Mouse (Mus musculus) neural tube, embryonic 12.5 days (tissue): ENCODE results near the gene Muc1. TPM values are rescaled to one million over a fixed set of nuclear protein-coding genes. Genes with fewer than 3 reads are reported as not detected.

Experiments
- ATAC-seq: fragments of 200-750 bp; cut with Nextera tagmentation; 2 replicates; pipeline ENCODE4 v1.8.0; 2017; ENCODE audit warnings: low read depth, mild to moderate bottlenecking, moderate TSS enrichment, moderate library complexity; ENCODE audit not compliant: low FRiP score
- H3K27ac ChIP-seq: fragments of 300-500 bp; sonication (generic); 2 replicates; pipeline ENCODE4 v1.5.1; 2016
- H3K27me3 ChIP-seq: fragments of 300-500 bp; sonication (generic); replicated peaks from 2 replicates; pipeline ENCODE4 v1.6.1; 2016; ENCODE audit warnings: mild to moderate bottlenecking
- H3K36me3 ChIP-seq: fragments of 300-500 bp; sonication (generic); 2 replicates; pipeline ENCODE4 v1.6.1; 2016; ENCODE audit warnings: mild to moderate bottlenecking
- H3K4me1 ChIP-seq: fragments of 300-500 bp; sonication (generic); 2 replicates; pipeline ENCODE4 v1.6.1; 2016
- H3K4me2 ChIP-seq: fragments of 300-500 bp; sonication (generic); replicated peaks from 2 replicates; pipeline ENCODE4 v1.6.1; 2016; ENCODE audit warnings: mild to moderate bottlenecking
- H3K4me3 ChIP-seq: fragments of 300-500 bp; sonication (generic); 2 replicates; pipeline ENCODE4 v1.5.1; 2016
- H3K9ac ChIP-seq: fragments of 300-500 bp; sonication (generic); 2 replicates; pipeline ENCODE4 v1.6.1; 2016; ENCODE audit warnings: mild to moderate bottlenecking
- H3K9me3 ChIP-seq: fragments of 300-500 bp; sonication (generic); 2 replicates; pipeline ENCODE4 v1.6.1; 2016; ENCODE audit warnings: mild to moderate bottlenecking
- WGBS: fragments of 180-500 bp; shearing (Covaris S2); methylation state at CpG from one replicate; pipeline ENCODE4 v1.1.7; 2016; 5-methylcytosine and 5-hydroxymethylcytosine counted together
- polyA plus RNA-seq: library from polyadenylated mRNA; unstranded; fragments of >200 nt; fragmentation: Nextera tagmentation; extraction: Ambion mirVana; gene quantifications from 2 replicates; pipeline ENCODE4 v1.2.1, GENCODE M21; 2016

Muc1 gene
- polyA plus RNA-seq, 1 experiment from 2014 or later = 0.84 TPM

DNA sequence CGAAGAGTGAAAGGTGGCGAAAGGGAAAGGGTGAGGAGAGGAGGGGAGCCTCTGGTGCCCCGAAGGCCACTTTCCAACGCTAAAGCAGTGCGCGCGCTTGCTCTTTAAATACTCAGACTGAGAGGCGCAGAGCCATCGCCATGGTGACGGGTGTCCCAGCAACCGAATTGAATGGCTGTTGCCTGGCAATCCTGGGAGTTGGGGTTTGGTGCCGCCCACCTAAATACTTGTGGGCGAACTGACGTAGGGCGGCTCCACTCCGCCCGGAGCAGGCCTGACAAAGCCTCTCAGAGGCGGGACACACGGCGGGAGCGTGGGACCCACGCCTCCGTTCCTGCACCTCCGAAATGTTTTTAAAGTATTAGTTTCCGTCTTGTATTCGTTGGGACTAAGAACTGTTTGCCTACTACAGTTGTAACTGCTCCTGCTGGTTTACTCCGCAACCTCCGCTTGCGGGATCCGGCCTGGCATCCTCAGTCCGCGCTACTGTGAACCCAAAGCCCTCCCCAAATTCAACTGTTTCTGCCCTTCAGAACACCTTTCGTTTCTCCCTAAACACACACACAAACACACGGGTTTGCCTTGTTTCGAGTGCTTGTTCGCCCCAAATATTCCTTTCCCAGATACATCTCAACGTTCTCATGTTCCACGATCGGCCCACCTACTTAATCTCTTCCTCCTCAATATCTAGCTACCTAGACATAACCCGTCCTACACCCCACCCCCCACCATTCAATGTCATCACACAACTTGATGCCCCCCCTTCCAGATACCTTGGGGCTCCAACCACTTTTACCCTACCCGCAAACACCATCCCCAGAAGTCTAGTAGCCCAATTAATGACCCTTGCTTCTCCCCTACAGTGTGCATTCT is 1.3 kb upstream of the Muc1 start:
- ATAC-seq = peak; percentile 69
- 2% methylated on average over 41 of the region's 41 CpGs for WGBS
- H3K27me3 ChIP-seq = no peaks in the 10 kb centered on the region; the same call in 1 of the 2 replicates

DNA sequence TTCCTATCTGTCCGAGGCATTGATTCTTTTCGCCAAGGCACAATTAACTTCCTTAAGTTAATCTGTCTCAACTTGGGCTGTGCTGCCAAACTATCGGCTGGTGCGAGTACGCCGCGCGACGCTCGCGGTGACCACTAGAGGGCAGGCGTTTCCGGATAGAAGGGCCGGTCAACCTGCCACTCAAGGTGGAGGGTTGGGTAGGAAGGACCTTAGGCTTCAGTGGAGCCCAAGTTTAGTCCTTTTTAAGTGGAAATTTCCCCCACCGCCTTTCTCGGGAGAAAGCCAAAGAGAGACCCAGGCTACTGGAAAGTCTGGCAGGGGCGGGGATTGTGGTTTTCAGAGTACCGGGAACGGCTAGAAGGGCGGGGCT is 692 bp upstream of the Muc1 start:
- Histone ChIP-seq H3K9me3 (no peaks in the 10 kb centered on the region), H3K36me3 (peaks cover 15% of the 10 kb centered on the region), H3K27ac (no peak overlapping the region), H3K9ac (0 out of 2 replicates have a peak overlapping the region, but pooled peaks have one; percentile 17), H3K27me3 (no peaks in the 10 kb centered on the region; the same call in 1 of the 2 replicates), H3K4me1 (peaks cover 59% of the 10 kb centered on the region), H3K4me2 (peak overlapping the region; percentile 85), H3K4me3 (peak overlapping the region; percentile 64)
- ATAC-seq = peak; percentile 26; the same call in 1 of the 2 replicates
- under 1% methylated on average over 20 of the region's 20 CpGs for WGBS

More for the DNA sequence above, 1.3 kb upstream of the Muc1 start:
- Histone ChIP-seq H3K4me2 (peak overlapping the region; percentile 85), H3K4me1 (peaks cover 65% of the 10 kb centered on the region), H3K9ac (peak overlapping the region; percentile 77), H3K4me3 (peak overlapping the region; percentile 64), H3K9me3 (no peaks in the 10 kb centered on the region), H3K27ac (peak overlapping the region; percentile 80), H3K36me3 (peaks cover 21% of the 10 kb centered on the region)

GRCm38 (mm10) chr3:89229276-89229675 is 419 bp downstream of the Muc1 start:
- Histone ChIP-seq H3K9ac (no peak overlapping the region), H3K4me1 (peaks cover 47% of the 10 kb centered on the region), H3K4me2 (peak overlapping the region; percentile 85; the same call in 1 of the 2 replicates), H3K36me3 (peaks cover 15% of the 10 kb centered on the region), H3K9me3 (no peaks in the 10 kb centered on the region), H3K4me3 (no peak overlapping the region), H3K27ac (no peak overlapping the region), H3K27me3 (no peaks in the 10 kb centered on the region; the same call in 1 of the 2 replicates)
- WGBS = 60% methylated on average over 4 of the region's 4 CpGs
- no peak for ATAC-seq

- Histone ChIP-seq H3K27me3 (no peaks in the 10 kb centered on the region; the same call in 1 of the 2 replicates), H3K9ac (no peak overlapping the region), H3K27ac (no peak overlapping the region), H3K4me2 (no peak overlapping the region), H3K4me3 (no peak overlapping the region), H3K9me3 (no peaks in the 10 kb centered on the region), H3K36me3 (peaks cover 23% of the 10 kb centered on the region), H3K4me1 (peaks cover 36% of the 10 kb centered on the region)
- 86% methylated on average over 2 of the region's 2 CpGs for WGBS
- no peak for ATAC-seq
These were observed 1.7 kb downstream of the Muc1 start for GRCm38 (mm10) chr3:89230561-89230960.

DNA sequence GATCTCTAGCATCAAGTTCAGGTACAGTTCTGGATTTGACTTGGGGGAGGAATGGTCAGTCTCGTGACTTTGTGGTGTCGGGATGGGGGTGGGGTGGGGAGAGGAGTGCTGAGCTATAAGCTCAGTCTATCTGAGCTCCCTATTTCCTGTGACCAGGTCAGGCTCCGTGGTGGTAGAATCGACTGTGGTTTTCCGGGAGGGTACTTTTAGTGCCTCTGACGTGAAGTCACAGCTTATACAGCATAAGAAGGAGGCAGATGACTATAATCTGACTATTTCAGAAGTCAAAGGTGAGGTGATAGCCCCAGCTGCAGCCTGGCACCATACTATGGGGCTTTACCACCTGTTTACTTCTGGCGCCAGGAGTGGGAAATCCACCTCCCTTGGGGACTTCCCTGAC is 2.5 kb downstream of the Muc1 start:
- Histone ChIP-seq H3K4me3 (no peak overlapping the region), H3K9me3 (no peaks in the 10 kb centered on the region), H3K4me2 (no peak overlapping the region), H3K36me3 (peaks cover 31% of the 10 kb centered on the region), H3K27ac (no peak overlapping the region), H3K9ac (no peak overlapping the region), H3K4me1 (peaks cover 28% of the 10 kb centered on the region), H3K27me3 (no peaks in the 10 kb centered on the region; the same call in 1 of the 2 replicates)
- ATAC-seq = no peak
- 82% methylated on average over 7 of the region's 7 CpGs for WGBS

DNA sequence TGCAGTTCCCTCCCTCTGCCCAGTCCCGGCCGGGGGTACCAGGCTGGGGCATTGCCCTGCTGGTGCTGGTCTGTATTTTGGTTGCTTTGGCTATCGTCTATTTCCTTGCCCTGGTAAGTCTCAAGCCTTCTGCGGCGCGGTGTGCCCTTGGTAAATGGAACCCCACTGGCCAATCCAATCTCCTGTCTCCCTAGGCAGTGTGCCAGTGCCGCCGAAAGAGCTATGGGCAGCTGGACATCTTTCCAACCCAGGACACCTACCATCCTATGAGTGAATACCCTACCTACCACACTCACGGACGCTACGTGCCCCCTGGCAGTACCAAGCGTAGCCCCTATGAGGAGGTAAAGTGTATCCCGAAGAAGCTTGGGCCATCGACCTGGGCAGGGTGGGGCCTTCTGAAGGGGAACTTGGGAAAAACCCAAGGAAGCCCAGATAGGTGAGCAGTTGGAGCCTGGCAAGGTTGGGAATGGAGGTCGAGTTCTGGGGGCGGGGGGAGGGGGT is 3.0 kb downstream of the Muc1 start:
- Histone ChIP-seq H3K9ac (no peak overlapping the region), H3K27me3 (no peaks in the 10 kb centered on the region; the same call in 1 of the 2 replicates), H3K27ac (no peak overlapping the region), H3K4me1 (peaks cover 23% of the 10 kb centered on the region), H3K4me3 (no peak overlapping the region), H3K9me3 (no peaks in the 10 kb centered on the region), H3K36me3 (peaks cover 35% of the 10 kb centered on the region), H3K4me2 (no peak overlapping the region)
- no peak for ATAC-seq
- 77% methylated on average over 16 of the region's 16 CpGs for WGBS

GRCm38 (mm10) chr3:89232614-89233013 is 3.8 kb downstream of the Muc1 start:
- H3K27me3 ChIP-seq = no peaks in the 10 kb centered on the region; the same call in 1 of the 2 replicates
- no peaks in the 10 kb centered on the region for H3K9me3 ChIP-seq
- H3K27ac ChIP-seq = no peak overlapping the region
- 73% methylated on average over 6 of the region's 6 CpGs for WGBS
- H3K4me3 ChIP-seq = no peak overlapping the region
- ATAC-seq = no peak
- peaks cover 17% of the 10 kb centered on the region for H3K4me1 ChIP-seq
- peaks cover 41% of the 10 kb centered on the region for H3K36me3 ChIP-seq
- H3K4me2 ChIP-seq = no peak overlapping the region
- no peak overlapping the region for H3K9ac ChIP-seq

- H3K9me3 ChIP-seq = no peaks in the 10 kb centered on the region
- WGBS = 87% methylated on average over 14 of the region's 14 CpGs
- H3K4me2 ChIP-seq = no peak overlapping the region
- H3K27ac ChIP-seq = no peak overlapping the region
- no peak for ATAC-seq
- H3K4me3 ChIP-seq = no peak overlapping the region
- no peak overlapping the region for H3K9ac ChIP-seq
- peaks cover 8% of the 10 kb centered on the region for H3K4me1 ChIP-seq
- peaks cover 51% of the 10 kb centered on the region for H3K36me3 ChIP-seq
- no peaks in the 10 kb centered on the region; the same call in 1 of the 2 replicates for H3K27me3 ChIP-seq
These were observed 4.8 kb downstream of the Muc1 start for GRCm38 (mm10) chr3:89233562-89234110.

DNA sequence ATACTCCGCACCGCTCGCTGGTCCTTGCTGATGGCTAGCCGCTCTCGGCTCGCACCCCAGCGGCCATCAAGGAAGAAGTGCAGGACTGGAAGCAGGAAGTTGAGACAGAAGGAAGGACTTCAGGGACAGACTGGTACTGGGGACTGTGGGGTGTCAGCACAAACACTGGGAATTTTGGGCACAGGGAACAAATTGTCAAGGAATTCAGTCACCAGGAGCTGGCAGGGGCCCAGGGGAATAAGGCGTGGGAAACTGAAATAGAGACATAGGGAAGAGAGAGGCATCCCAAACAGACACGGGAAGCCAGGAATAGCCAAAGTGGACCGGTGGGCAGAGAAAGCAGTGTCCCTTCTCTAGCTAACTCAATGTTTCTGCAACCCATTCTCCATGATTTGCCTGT is 7.7 kb downstream of the Muc1 start:
- H3K36me3 ChIP-seq = peaks cover 74% of the 10 kb centered on the region
- H3K27ac ChIP-seq = no peak overlapping the region
- WGBS = 93% methylated on average over 10 of the region's 10 CpGs

DNA sequence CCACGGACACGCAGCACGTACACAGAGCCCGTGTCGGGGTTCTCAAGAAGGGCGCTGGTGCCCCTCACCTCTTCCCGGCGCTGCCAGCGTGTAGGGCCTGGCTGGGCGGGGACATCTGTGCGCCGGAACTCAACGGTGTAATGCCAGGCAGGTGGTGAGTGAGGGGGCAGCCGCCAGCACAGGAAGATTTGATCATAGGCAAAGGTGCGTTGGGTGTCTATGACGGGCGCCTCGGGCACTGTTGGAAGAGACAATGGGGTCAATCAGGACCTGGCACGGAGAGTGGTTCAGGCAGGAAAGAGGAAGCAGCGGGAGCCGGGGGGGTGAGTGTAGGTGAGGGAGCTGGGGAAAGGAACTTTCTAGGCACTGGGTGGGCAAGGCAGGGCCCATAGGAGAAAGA is 8.8 kb downstream of the Muc1 start:
- H3K4me1 ChIP-seq = no peaks in the 10 kb centered on the region
- H3K4me2 ChIP-seq = no peak overlapping the region
- ATAC-seq = no peak
- H3K27me3 ChIP-seq = no peaks in the 10 kb centered on the region
- H3K27ac ChIP-seq = no peak overlapping the region
- no peaks in the 10 kb centered on the region for H3K9me3 ChIP-seq
- no peak overlapping the region for H3K9ac ChIP-seq
- peaks cover 82% of the 10 kb centered on the region for H3K36me3 ChIP-seq
- H3K4me3 ChIP-seq = no peak overlapping the region
- 94% methylated on average over 21 of the region's 21 CpGs for WGBS

More for the DNA sequence above, 7.7 kb downstream of the Muc1 start:
- Histone ChIP-seq H3K9me3 (no peaks in the 10 kb centered on the region), H3K9ac (no peak overlapping the region), H3K4me2 (no peak overlapping the region), H3K27me3 (no peaks in the 10 kb centered on the region), H3K4me1 (no peaks in the 10 kb centered on the region), H3K4me3 (no peak overlapping the region)
- no peak for ATAC-seq

DNA sequence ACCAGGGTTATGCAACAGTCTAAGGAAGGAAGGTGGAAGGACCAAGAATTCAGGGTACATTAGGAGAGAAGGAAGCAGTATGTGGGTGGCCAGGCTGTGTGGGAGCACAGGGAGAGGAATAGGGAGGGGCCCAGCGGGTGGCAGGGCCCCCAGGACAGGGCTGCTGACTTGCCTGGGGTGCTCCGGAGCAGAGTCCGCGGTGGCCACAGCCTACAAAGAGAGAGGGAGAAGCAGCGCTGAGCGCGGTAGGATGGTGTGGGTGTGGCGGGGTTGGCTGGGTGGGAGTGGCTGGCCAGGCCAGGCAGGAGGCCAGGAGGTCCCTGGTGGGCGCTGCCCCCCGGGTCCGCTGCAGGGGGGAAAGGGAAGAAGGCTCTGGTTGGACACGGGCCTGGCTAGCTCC is 9.6 kb downstream of the Muc1 start:
- Histone ChIP-seq H3K9ac (no peak overlapping the region), H3K4me1 (peaks cover 4% of the 10 kb centered on the region), H3K4me2 (no peak overlapping the region), H3K27ac (no peak overlapping the region), H3K36me3 (peaks cover 79% of the 10 kb centered on the region), H3K9me3 (no peaks in the 10 kb centered on the region), H3K4me3 (no peak overlapping the region), H3K27me3 (no peaks in the 10 kb centered on the region)
- WGBS = 80% methylated on average over 11 of the region's 12 CpGs
- no peak for ATAC-seq

- Histone ChIP-seq H3K9ac (no peak overlapping the region), H3K27ac (no peak overlapping the region), H3K4me2 (no peak overlapping the region), H3K4me3 (no peak overlapping the region), H3K4me1 (peaks cover 31% of the 10 kb centered on the region), H3K9me3 (no peaks in the 10 kb centered on the region), H3K27me3 (no peaks in the 10 kb centered on the region), H3K36me3 (peaks cover 43% of the 10 kb centered on the region)
- WGBS = 77% methylated on average over 9 of the region's 9 CpGs
- ATAC-seq = no peak
These were observed 13.6 kb downstream of the Muc1 start for GRCm38 (mm10) chr3:89242331-89242895.
